Mouse (Mus musculus): ENCODE results near the gene AL607142.1. TPM values are rescaled to one million over a fixed set of nuclear protein-coding genes. Genes with fewer than 3 reads are reported as not detected.

Gene AL607142.1
- polyA plus RNA-seq, 1 experiment from 2014 or later = not detected

DNA sequence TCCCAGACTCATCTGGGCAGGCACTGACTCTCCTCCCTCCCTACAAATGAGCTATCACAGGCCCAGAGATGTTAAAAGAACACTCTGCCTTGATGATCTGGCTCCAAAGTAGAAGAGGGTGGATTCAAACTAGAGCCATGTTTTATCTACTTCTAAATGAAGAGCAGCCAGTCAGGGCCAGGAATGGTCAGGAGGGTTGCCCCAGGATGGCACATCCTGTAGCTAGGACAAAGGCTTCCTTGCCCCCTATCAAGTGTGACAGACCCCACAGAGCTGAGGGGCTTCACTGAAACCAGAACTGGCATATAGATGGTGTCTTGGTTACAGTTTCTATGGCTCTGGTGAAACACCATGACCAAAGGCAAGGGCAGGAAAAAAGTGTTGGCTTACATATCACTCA is 12.3 kb upstream of the AL607142.1 start:
- H3K27me3 ChIP-seq (ENCODE audit: insufficient read depth, low read length) = no peaks in the 10 kb centered on the region
- ATAC-seq = no peak
- no peak for DNase-seq
- no peak overlapping the region for H3K9ac ChIP-seq (replicated peaks)
- no peaks in the 10 kb centered on the region for H3K9me3 ChIP-seq (ENCODE audit: low read length)
- H3K36me3 ChIP-seq (replicated peaks; ENCODE audit: insufficient read depth, low read length) = no peaks in the 10 kb centered on the region
- no peak overlapping the region for H3K27ac ChIP-seq (ENCODE audit: low read depth)
- no peak for TF ChIP-seq EP300 (IDR thresholded peaks at IDR 0.05; ENCODE audit: low read depth)
- no peak for TF ChIP-seq CTCF (IDR thresholded peaks at IDR 0.05; ENCODE audit: low read depth)
- peaks cover 5% of the 10 kb centered on the region; the same call in 1 of the 2 replicates for H3K4me1 ChIP-seq (ENCODE audit: insufficient read depth)
- H3K4me2 ChIP-seq (ENCODE audit: low read depth, low read length) = no peak overlapping the region
- H3K4me3 ChIP-seq (ENCODE audit: low read depth, low read length) = no peak overlapping the region

DNA sequence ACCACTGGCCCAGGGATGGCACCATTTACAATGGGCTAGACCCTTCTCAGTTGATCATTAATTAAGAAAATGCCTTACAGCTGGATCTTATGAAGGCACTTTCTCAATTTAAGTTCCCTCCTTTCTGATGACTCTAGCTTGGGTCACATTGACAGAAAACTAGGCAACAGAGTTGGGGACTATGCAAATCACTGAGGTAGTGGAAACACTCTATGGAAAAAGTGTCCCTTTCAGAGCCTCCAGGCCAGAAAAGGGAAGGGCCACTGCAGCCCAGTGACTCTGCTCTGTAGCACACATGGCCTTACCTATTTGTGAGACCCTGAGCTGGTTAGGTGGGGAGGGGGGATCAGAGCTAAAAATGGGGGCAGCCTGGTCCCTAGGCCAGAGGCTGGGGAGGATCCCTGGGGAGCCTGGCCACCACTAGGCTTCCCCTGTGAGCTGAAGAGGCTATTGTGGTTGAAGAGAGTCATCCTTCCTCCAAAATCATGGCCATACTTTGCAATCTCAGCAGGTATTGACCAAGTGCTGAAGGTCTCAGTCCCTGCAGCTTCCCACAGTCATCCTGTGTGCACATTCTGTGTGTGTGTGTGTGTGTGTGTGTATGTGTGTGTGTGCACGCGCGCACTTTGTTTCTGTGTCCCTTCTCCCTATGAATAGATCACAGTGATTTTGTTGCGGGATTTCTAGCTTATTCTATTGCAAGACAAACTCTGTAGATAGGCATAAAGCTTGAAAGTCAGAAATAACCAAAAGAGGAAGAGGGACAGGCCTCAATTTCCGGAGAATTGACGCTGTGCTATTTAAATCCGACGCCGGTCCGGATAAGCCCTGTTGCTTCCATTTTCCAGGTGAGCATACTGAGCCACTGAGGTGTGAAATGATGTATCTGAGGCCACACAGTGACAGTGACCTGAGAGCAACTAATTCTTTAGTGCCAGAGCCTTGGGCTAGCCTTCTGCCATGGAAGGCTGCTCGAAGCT is 11.5 kb upstream of the AL607142.1 start:
- H3K27me3 ChIP-seq (ENCODE audit: insufficient read depth, low read length) = no peaks in the 10 kb centered on the region
- peaks cover 5% of the 10 kb centered on the region; the same call in 1 of the 2 replicates for H3K4me1 ChIP-seq (ENCODE audit: insufficient read depth)
- H3K4me2 ChIP-seq (ENCODE audit: low read depth, low read length) = peak overlapping the region; percentile 6; the same call in 1 of the 2 replicates
- no peak for DNase-seq
- no peak for ATAC-seq
- H3K9me3 ChIP-seq (ENCODE audit: low read length) = no peaks in the 10 kb centered on the region
- H3K27ac ChIP-seq (ENCODE audit: low read depth) = peak overlapping the region; percentile 44; the same call in 1 of the 2 replicates
- 52% methylated on average over 11 of the region's 11 CpGs for WGBS (ENCODE audit: insufficient replicate concordance)
- no peak overlapping the region for H3K9ac ChIP-seq (replicated peaks)
- TF ChIP-seq EP300 (IDR thresholded peaks at IDR 0.05; ENCODE audit: low read depth) (no peak), CTCF (IDR thresholded peaks at IDR 0.05; ENCODE audit: low read depth) (no peak)
- no peaks in the 10 kb centered on the region for H3K36me3 ChIP-seq (replicated peaks; ENCODE audit: insufficient read depth, low read length)
- H3K4me3 ChIP-seq (ENCODE audit: low read depth, low read length) = no peak overlapping the region

DNA sequence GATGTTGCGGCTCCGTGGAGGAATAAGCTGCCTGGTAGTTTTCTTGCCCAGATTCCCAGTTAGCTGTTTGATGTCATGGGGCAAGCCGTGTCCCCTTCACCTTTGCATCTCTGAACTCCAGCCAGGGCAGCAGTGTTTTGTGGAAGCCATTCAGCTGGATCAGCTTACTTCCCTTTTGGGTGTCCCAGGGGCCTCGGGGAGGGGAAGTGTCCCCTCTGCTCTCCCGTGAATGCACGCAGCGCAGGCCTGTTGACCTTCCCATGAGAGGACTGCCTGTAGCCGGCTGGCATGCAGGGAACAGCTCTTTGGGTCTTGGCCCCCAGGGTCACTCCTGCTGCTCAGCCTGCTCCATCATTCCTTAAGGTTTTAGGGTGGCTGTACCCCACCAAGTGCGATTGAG is 10.7 kb upstream of the AL607142.1 start:
- ATAC-seq = peak; percentile 31; the same call in 1 of the 2 replicates
- H3K36me3 ChIP-seq (replicated peaks; ENCODE audit: insufficient read depth, low read length) = no peaks in the 10 kb centered on the region

DNA sequence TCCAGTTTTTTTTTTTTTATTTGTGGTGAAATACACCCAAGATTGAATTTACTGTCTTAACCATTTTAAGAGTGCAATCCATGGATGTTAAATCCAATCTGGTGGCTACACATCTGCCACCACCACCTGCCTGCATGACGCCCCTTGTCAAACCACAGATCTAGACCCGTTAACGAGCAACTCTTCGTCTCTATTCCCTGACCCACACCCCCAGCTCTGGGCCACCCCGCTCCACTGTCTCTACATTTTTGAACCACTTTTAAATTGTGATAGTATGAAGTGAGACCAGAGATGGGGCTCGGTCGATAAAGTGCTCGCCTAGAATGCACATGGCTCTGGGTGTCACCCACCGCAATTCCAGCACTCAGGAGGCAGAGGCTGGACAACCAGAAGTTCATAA is 8.3 kb upstream of the AL607142.1 start:
- no peak overlapping the region for H3K4me3 ChIP-seq (ENCODE audit: low read depth, low read length)
- TF ChIP-seq EP300 (IDR thresholded peaks at IDR 0.05; ENCODE audit: low read depth) = no peak
- no peak for TF ChIP-seq CTCF (IDR thresholded peaks at IDR 0.05; ENCODE audit: low read depth)
- H3K27ac ChIP-seq (ENCODE audit: low read depth) = no peak overlapping the region
- H3K4me2 ChIP-seq (ENCODE audit: low read depth, low read length) = no peak overlapping the region
- no peaks in the 10 kb centered on the region for H3K36me3 ChIP-seq (replicated peaks; ENCODE audit: insufficient read depth, low read length)
- DNase-seq (no peak), ATAC-seq (no peak)
- no peaks in the 10 kb centered on the region for H3K27me3 ChIP-seq (ENCODE audit: insufficient read depth, low read length)
- 75% methylated on average over 9 of the region's 9 CpGs for WGBS (ENCODE audit: insufficient replicate concordance)
- H3K9me3 ChIP-seq (ENCODE audit: low read length) = no peaks in the 10 kb centered on the region
- H3K4me1 ChIP-seq (ENCODE audit: insufficient read depth) = peaks cover 5% of the 10 kb centered on the region; the same call in 1 of the 2 replicates
- H3K9ac ChIP-seq (replicated peaks) = no peak overlapping the region

More for the DNA sequence above, 10.7 kb upstream of the AL607142.1 start:
- no peaks in the 10 kb centered on the region for H3K9me3 ChIP-seq (ENCODE audit: low read length)
- H3K4me1 ChIP-seq (ENCODE audit: insufficient read depth) = peaks cover 5% of the 10 kb centered on the region; the same call in 1 of the 2 replicates
- no peaks in the 10 kb centered on the region for H3K27me3 ChIP-seq (ENCODE audit: insufficient read depth, low read length)
- 0 out of 2 replicates have a peak overlapping the region, but pooled peaks have one; percentile 39 for H3K27ac ChIP-seq (ENCODE audit: low read depth)
- TF ChIP-seq CTCF (IDR thresholded peaks at IDR 0.05; ENCODE audit: low read depth) (no peak), EP300 (IDR thresholded peaks at IDR 0.05; ENCODE audit: low read depth) (no peak)
- no peak overlapping the region for H3K9ac ChIP-seq (replicated peaks)
- H3K4me2 ChIP-seq (ENCODE audit: low read depth, low read length) = no peak overlapping the region
- H3K4me3 ChIP-seq (ENCODE audit: low read depth, low read length) = no peak overlapping the region
- WGBS (ENCODE audit: insufficient replicate concordance) = 39% methylated on average over 9 of the region's 9 CpGs
- peak; percentile 54 for DNase-seq

DNA sequence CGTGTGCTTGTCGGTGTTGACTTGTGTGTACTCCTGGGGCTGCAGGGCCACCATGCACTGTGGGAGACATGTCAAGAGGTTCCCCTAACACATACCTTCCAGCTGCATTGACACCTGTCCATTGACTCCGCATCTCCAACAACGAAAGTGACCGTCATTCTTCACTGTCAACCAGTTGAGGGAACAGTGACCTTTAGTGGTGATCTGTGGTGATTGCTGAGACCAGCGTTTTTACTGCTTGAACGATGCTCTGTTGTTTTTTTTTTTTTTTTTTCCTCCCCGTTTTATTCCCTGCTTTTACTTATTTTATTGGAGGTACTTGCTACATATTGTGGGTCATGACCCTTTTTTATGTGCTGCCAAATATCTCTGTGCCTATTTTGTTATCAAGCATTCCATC is 7.3 kb upstream of the AL607142.1 start:
- TF ChIP-seq CTCF (IDR thresholded peaks at IDR 0.05; ENCODE audit: low read depth) = no peak
- TF ChIP-seq EP300 (IDR thresholded peaks at IDR 0.05; ENCODE audit: low read depth) = no peak
- H3K27ac ChIP-seq (ENCODE audit: low read depth) = no peak overlapping the region
- H3K4me3 ChIP-seq (ENCODE audit: low read depth, low read length) = no peak overlapping the region
- DNase-seq (no peak), ATAC-seq (no peak)
- no peak overlapping the region for H3K9ac ChIP-seq (replicated peaks)
- H3K9me3 ChIP-seq (ENCODE audit: low read length) = no peaks in the 10 kb centered on the region
- H3K27me3 ChIP-seq (ENCODE audit: insufficient read depth, low read length) = no peaks in the 10 kb centered on the region
- H3K36me3 ChIP-seq (replicated peaks; ENCODE audit: insufficient read depth, low read length) = no peaks in the 10 kb centered on the region
- H3K4me2 ChIP-seq (ENCODE audit: low read depth, low read length) = no peak overlapping the region
- H3K4me1 ChIP-seq (ENCODE audit: insufficient read depth) = peaks cover 5% of the 10 kb centered on the region; the same call in 1 of the 2 replicates
- 70% methylated on average over 8 of the region's 8 CpGs for WGBS (ENCODE audit: insufficient replicate concordance)

DNA sequence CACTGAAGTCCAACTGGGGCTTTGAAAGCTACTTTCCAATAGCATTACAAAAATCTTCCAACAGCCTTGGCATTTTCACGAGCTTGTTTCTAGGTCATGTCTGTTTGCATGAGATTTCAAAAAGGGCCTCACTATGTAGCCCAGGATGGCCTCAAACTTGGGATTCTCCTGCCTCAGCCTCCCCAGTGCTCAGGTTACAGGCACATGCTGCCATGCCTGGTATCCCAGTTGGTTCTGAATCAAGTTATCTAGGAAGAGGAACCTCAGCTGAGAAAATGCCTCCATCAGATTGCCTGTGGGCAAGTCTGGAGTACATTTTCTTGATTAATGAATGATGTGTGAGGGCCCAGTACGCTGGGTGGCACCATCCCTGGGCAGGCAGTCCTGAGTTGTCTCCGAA is 6.6 kb upstream of the AL607142.1 start:
- Histone ChIP-seq H3K9me3 (ENCODE audit: low read length) (no peaks in the 10 kb centered on the region), H3K36me3 (replicated peaks; ENCODE audit: insufficient read depth, low read length) (no peaks in the 10 kb centered on the region), H3K9ac (replicated peaks) (no peak overlapping the region), H3K4me1 (ENCODE audit: insufficient read depth) (peaks cover 2% of the 10 kb centered on the region; the same call in 1 of the 2 replicates), H3K27ac (ENCODE audit: low read depth) (no peak overlapping the region), H3K4me2 (ENCODE audit: low read depth, low read length) (no peak overlapping the region), H3K4me3 (ENCODE audit: low read depth, low read length) (no peak overlapping the region), H3K27me3 (ENCODE audit: insufficient read depth, low read length) (no peaks in the 10 kb centered on the region)
- DNase-seq = no peak
- ATAC-seq = no peak
- WGBS (ENCODE audit: insufficient replicate concordance) = 73% methylated on average over 3 of the region's 3 CpGs
- TF ChIP-seq EP300 (IDR thresholded peaks at IDR 0.05; ENCODE audit: low read depth) = no peak
- TF ChIP-seq CTCF (IDR thresholded peaks at IDR 0.05; ENCODE audit: low read depth) = no peak

Data from liver, postnatal 0 days (tissue).